Mouse (Mus musculus) macrophage (primary cell): ENCODE results near the gene Lacc1. TPM values are rescaled to one million over a fixed set of nuclear protein-coding genes. Genes with fewer than 3 reads are reported as not detected.
"Not testable (repeated sequence)": the region's sequence is repeated elsewhere in the genome, so short reads cannot be mapped to it uniquely, and the experiment has no call there.

Source experiments
- H3K27ac ChIP-seq: fragments of 350-480 bp; formaldehyde crosslinking; 2 replicates; pipeline ENCODE4 v1.9.0; 2021
- H3K36me3 ChIP-seq: fragments of 350-480 bp; formaldehyde crosslinking; 2 replicates; pipeline ENCODE4 v1.9.0; 2021; ENCODE audit errors: inconsistent target
- H3K4me3 ChIP-seq: fragments of 350-480 bp; formaldehyde crosslinking; 2 replicates; pipeline ENCODE4 v1.9.0; 2021; ENCODE audit errors: inconsistent target
- H3K79me2 ChIP-seq: fragments of 350-480 bp; formaldehyde crosslinking; 2 replicates; pipeline ENCODE4 v1.9.0; 2021; ENCODE audit errors: inconsistent target
- WGBS: methylation state at CpG from one replicate; pipeline ENCODE4 v1.1.7; 2026; ENCODE audit warnings: inconsistent platforms; ENCODE audit not compliant: missing documents; 5-methylcytosine and 5-hydroxymethylcytosine counted together
- polyA plus RNA-seq: library from polyadenylated mRNA; stranded (reverse); fragments of 250-400 nt; gene quantifications from 3 replicates; pipeline ENCODE4 v1.2.4, GENCODE M21; 2018; ENCODE audit warnings: inconsistent platforms

The Lacc1 gene
- polyA plus RNA-seq, 1 experiment from 2014 or later, result 129 TPM

- 81% methylated on average over 12 of the region's 12 CpGs for WGBS
- peaks cover 21% of the 10 kb centered on the region for H3K36me3 ChIP-seq
- not testable (repeated sequence) for H3K79me2 ChIP-seq, H3K27ac ChIP-seq, H3K4me3 ChIP-seq
Measured at GRCm38 (mm10) chr14:77016783-77017182, 19.9 kb downstream of the Lacc1 start.

DNA sequence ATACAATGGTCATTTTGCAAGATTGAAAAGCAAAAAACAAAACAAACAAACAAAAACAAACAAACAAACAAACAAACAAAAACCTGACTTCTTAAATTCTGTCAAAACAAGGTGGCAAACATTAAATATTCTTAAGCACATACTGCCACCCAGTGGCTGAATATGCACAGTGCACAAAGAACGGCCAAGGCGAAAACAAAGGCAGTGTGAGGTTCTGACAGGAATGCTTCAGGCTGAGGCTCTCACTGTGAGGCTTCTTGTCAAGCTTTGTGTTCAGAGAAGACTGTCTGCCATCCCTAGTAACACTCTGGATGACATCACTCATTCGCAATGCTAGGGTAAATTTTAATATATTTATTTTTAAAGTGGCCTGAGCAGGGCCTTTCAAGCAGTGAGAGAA lies 24.9 kb downstream of the Lacc1 start:
- Histone ChIP-seq H3K27ac (no peak overlapping the region), H3K36me3 (no peaks in the 10 kb centered on the region), H3K4me3 (no peak overlapping the region), H3K79me2 (no peaks in the 10 kb centered on the region)
- 19% methylated on average over 3 of the region's 3 CpGs for WGBS

DNA sequence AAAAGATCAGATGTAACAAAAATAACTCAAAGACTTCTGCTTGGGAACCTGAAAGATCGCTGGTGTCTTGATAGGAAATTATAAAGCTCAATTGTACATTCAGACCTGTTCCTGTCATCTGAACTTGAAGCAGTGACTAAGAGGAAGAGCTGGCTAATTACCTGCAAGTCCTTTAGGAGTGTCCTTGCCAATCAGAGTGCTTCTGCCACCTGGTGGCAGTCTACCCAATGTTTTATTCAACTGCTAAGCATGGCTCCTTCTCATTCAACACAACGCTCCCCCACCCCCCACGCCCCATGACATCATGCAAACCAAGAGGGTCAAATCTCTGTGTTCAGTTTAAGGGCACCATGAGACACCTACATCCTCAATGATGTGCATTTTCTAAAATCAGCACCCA lies 28.5 kb downstream of the Lacc1 start:
- no peak overlapping the region for H3K27ac ChIP-seq
- WGBS, result 8% methylated on average over 3 of the region's 3 CpGs
- H3K4me3 ChIP-seq, result no peak overlapping the region

DNA sequence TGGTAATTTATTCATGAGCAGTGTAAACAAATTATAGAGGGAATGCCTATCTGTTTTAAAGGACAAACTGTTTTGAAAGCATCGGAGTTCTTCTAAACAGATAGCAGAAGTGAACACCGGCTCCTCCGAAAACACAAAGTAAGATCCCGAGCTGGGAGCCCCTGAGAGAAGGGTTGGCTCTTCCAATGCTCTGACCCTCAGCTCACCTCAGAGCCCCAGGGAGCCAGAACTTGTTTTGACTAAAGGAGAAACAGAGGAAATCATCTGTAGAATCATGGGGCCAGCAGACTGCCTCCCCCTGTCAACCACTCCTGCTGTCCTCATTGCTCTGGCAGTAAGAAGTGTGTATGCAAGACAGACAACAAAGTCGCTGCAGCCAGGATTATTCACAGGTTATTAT lies 31.1 kb downstream of the Lacc1 start:
- no peaks in the 10 kb centered on the region for H3K79me2 ChIP-seq
- WGBS, result 99% methylated on average over 5 of the region's 5 CpGs
- H3K36me3 ChIP-seq, result no peaks in the 10 kb centered on the region
- H3K27ac ChIP-seq, result no peak overlapping the region
- no peak overlapping the region for H3K4me3 ChIP-seq

More for the DNA sequence above, 28.5 kb downstream of the Lacc1 start:
- H3K79me2 ChIP-seq, result no peaks in the 10 kb centered on the region
- H3K36me3 ChIP-seq, result no peaks in the 10 kb centered on the region

GRCm38 (mm10) chr14:77004740-77005139 lies 32.0 kb downstream of the Lacc1 start:
- 96% methylated on average over 8 of the region's 8 CpGs for WGBS
- H3K27ac ChIP-seq, result no peak overlapping the region
- H3K4me3 ChIP-seq, result no peak overlapping the region
- H3K79me2 ChIP-seq, result no peaks in the 10 kb centered on the region
- H3K36me3 ChIP-seq, result no peaks in the 10 kb centered on the region

DNA sequence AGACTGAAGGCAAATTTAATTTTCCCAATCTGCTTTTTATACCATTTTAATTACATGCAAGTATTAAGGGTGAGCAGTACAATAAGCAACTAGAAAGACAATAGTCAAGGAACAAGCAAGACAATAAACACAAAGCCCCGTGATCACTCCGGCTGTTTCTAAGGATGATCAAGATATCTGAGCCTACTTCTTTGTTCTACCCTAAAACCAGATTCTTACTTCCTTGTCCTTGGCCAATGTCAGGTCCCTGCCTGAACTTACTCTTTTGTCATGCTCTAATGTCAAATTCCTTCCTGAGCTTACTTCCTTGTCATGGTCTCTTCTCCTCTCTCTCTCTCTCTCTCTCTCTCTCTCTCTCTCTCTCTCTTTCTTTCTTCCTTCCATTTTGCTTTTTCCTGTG lies 46.4 kb downstream of the Lacc1 start:
- H3K4me3 ChIP-seq, H3K79me2 ChIP-seq, H3K27ac ChIP-seq, H3K36me3 ChIP-seq: not testable (repeated sequence)
- 96% methylated on average over 2 of the region's 2 CpGs for WGBS

GRCm38 (mm10) chr14:76981781-76982180 lies 54.9 kb downstream of the Lacc1 start:
- no peak overlapping the region for H3K4me3 ChIP-seq
- H3K79me2 ChIP-seq, result no peaks in the 10 kb centered on the region
- no peak overlapping the region for H3K27ac ChIP-seq
- WGBS, result 86% methylated on average over 1 of the region's 1 CpGs
- H3K36me3 ChIP-seq, result no peaks in the 10 kb centered on the region

DNA sequence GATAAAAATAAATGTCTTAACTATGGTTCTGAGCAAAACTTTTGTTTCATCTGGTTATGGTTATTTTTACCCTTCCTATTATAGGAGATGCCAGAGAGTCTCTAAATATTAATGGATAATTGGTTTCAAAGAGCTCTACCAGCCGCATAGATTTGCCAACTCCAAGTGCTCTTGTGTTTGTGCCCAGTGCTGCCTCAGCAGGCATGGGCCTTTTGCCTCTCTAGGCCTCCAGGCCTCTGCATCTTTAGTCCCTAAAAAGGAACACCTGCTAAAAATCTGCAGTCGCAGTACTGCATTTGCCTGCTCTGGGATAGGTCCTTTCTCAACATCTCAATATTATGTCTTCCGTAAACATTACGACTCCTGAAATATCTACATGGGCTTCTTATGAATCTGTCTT lies 55.5 kb downstream of the Lacc1 start:
- Histone ChIP-seq H3K36me3 (no peaks in the 10 kb centered on the region), H3K4me3 (no peak overlapping the region), H3K79me2 (no peaks in the 10 kb centered on the region), H3K27ac (no peak overlapping the region)
- 93% methylated on average over 4 of the region's 4 CpGs for WGBS

DNA sequence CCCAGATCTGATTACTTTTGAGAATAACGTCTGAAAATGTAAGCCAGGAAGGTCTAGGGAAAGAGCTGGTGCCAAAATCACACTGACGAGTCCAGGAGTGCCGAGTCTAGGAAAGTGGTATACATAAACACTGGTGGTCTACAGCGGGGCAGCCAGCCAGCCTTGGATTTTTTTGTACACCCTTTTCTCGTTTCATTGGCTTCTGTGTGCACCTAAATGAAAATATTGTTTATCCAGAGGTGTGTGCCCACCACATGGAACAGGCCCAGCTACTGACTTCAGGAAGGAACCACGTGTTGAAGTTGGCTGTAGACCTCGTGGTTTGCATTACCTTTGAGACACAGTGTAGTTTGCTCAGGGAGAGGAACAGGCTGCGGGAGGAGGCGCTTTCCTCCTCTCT lies 57.1 kb downstream of the Lacc1 start:
- H3K79me2 ChIP-seq, result no peaks in the 10 kb centered on the region
- no peaks in the 10 kb centered on the region for H3K36me3 ChIP-seq
- WGBS, result 67% methylated on average over 9 of the region's 9 CpGs
- no peak overlapping the region for H3K27ac ChIP-seq
- H3K4me3 ChIP-seq, result no peak overlapping the region

Other genes with a start within 250 kb of the Lacc1 start
- gene Ccdc122, start 132 bp downstream of the Lacc1 start, polyA plus RNA-seq, result 1.9 to 14.8 TPM (median 5.5 TPM) in 3 replicates
- not detected in 3 replicates for gene Enox1, start 119.9 kb upstream of the Lacc1 start, polyA plus RNA-seq